Mouse (Mus musculus) testis, adult 10 weeks (tissue): Measurements from ENCODE around the gene Gm6525. TPM values are rescaled to one million over a fixed set of nuclear protein-coding genes. Genes with fewer than 3 reads are reported as not detected.

Source experiments
- polyA plus RNA-seq: library from polyadenylated mRNA; stranded (reverse); fragments of 350-450 nt; fragmentation: Illumina TruSeq; extraction: RNeasy Lipid Tissue Mini Kit (QIAGEN cat#74804); gene quantifications from one replicate; pipeline ENCODE4 v1.2.3, GENCODE M21; 2014; ENCODE audit warnings: low read depth, low replicate concordance

The Gm6525 gene
- polyA plus RNA-seq = 3.3 TPM

GRCm38 (mm10) chr3:84173581-84174154, at the start of gene Gm6525:
Gm6525 (plus strand) TSS chr3:84174104.

GRCm38 (mm10) chr3:84155558-84156006, 18.3 kb upstream of the Gm6525 start, which contains the start of gene Mnd1:
Mnd1 (minus strand) TSS chr3:84155786.

Other genes starting within 250 kb of the Gm6525 start
- 89.0 TPM for gene Tmem131l, start 133.9 kb upstream of the Gm6525 start, polyA plus RNA-seq
- 10.8 TPM for gene Mnd1, start 18.3 kb upstream of the Gm6525 start, polyA plus RNA-seq
- 0.81 TPM for gene Trim2, start 132.8 kb downstream of the Gm6525 start, polyA plus RNA-seq